Mouse (Mus musculus) embryo, embryonic 10.5 days (tissue): ENCODE results near the gene Mier2.

Experiments
- DNase-seq: peaks from one replicate; pipeline ENCODE4 v3.0.0-alpha.2; 2015; ENCODE audit warnings: low spot score

The Mier2 gene

GRCm38 (mm10) chr10:79496701-79497288, 58.2 kb downstream of the Mier2 start:
- DNase-seq = no peak

GRCm38 (mm10) chr10:79495886-79496285, 59.1 kb downstream of the Mier2 start:
- no peak for DNase-seq
